Mouse (Mus musculus) layer of hippocampus, adult 18-20 months (tissue): Measurements from ENCODE around the gene Vmn2r93. TPM values are rescaled to one million over a fixed set of nuclear protein-coding genes. Genes with fewer than 3 reads are reported as not detected.

ENCODE experiments used
- DNase-seq, 2 experiments: peaks; one replicate each; pipeline ENCODE4 v3.0.0; 2022; ENCODE audit warnings: low spot score in 2 of 2
- long read RNA-seq: library from polyadenylated mRNA; stranded (forward); transcript quantifications from one replicate; pipeline ENCODE4 v2.0.0, GENCODE M21; 2021
- total RNA-seq, 2 experiments: library from RNA; stranded (reverse); gene quantifications; 2 replicates each; pipeline ENCODE4 v1.2.3; 2021

The Vmn2r93 gene
- not detected for total RNA-seq
- long read RNA-seq: 0 reads

DNA sequence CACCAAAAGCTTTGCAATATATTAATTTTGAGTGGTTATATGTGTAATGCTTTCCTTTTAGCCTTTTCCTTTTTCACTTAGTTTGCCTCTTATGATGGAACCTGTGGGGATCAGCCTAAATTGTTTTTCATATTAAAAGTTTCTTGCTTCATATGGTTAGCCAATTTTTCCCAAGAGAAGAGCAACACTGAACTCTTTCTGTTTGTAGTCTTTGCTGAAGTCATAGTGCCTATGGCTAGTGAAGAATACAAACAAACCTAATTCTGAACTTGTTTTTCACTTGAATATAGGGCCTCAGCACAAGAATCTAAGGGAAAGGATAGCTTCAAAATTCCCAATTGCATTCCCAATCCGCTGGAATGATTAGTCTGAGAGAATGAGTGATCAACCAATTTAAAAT lies at the start of gene Vmn2r93:
Vmn2r93 (plus strand) TSS at position 301 of the 400 bp plus-strand sequence.
- DNase-seq: no peak

DNA sequence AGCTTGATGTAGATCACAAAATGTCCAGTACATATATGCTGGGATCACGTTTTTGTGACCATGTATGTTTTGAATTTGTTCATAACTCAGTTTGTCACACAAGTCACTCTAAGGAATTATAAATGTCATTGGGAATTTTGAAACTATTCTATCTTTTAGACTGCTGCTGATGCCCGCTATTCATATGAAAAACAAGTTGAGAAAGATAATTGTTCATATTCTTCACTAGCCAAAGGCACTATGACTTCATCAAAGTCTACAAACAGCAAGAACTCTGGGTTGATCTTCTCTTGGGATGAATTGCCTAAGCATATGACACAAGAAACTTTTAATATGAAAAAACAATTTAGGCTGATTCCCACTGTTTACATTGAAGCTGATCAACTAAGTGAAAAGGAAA lies 20.2 kb upstream of the Vmn2r93 start, which contains the start of gene Vmn2r94:
Vmn2r94 (minus strand) TSS at position 101 of the 400 bp plus-strand sequence.
- no peak for DNase-seq

DNA sequence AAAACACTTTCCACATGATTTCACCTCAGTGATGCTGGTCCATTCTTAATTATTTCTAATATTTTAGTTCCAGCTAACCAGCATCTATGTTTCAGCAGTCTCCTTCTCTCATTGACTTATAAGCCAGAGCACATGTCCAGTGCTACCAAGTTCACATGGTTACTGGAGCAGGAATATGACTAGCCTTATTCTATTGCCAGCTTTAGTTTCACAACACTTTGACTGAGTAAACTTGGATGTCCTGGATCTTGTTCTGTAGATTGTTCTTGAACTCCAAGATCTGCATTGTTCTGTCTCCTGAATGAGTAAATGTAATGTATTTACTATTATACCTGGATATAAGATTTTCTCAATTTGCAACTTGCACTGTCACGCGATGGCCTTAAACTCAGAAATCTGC lies 25.1 kb downstream of the Vmn2r93 start:
- no peak for DNase-seq

DNA sequence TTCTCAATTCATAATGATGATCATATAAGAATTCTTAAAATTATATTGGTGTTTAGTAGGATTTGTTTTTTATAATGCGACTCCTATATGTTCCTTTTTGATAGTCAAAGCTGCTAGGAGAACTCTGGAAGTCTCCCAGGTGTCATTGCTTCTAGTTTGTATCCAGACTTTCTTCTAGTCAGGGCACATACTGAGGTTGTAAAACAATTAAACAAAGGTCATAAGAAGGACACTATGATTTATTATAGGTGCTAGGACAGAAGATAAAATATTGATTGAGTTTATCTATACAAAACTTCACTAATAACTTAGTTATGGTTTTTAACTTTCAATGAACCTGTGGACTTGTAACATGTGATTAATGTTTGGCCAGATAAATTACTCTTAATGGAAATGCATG lies 62.1 kb downstream of the Vmn2r93 start:
- no peak for DNase-seq

DNA sequence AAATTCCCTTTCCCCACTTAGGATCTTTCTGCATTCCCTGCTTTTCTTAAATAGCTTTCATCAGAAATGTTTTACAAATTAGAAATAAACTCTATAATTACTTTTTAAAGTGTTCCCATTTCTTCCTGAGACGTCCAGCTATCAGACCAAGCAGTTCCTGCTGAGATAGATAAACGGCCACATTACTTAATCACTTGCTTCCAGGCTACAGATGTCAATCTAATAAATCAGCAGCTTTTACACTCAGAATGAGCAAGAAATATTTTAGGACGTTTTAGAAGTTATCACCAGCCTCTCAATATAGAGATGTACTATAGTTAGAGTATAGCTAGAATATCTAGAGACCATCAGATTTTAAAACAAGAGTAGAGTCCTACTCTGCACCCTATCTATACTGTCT lies 62.7 kb downstream of the Vmn2r93 start:
- no peak for DNase-seq

Other genes with a start within 250 kb of the Vmn2r93 start
- gene Vmn2r124, start 248.7 kb upstream of the Vmn2r93 start, total RNA-seq: under 1 TPM in 1 of 2 experiments, not detected in 1; 0.05 TPM
- gene Vmn2r91, start 213.1 kb upstream of the Vmn2r93 start, total RNA-seq: not detected
- not detected for gene Vmn2r92, start 146.2 kb upstream of the Vmn2r93 start, total RNA-seq
- not detected for gene Vmn2r94, start 20.3 kb upstream of the Vmn2r93 start, total RNA-seq
- under 1 TPM in 1 of 2 experiments, not detected in 1; 0.02 TPM for gene Vmn2r95, start 126.0 kb downstream of the Vmn2r93 start, total RNA-seq